Mouse (Mus musculus): ENCODE results near the gene Pacs2. TPM values are rescaled to one million over a fixed set of nuclear protein-coding genes. Genes with fewer than 3 reads are reported as not detected.
A peak's percentile ranks its signal among the peaks of the same experiment; 100 is the strongest.

Pacs2 gene
- 5.2 and 6.2 TPM in 2 replicates for polyA plus RNA-seq (2015; fragmentation: Nextera tagmentation; extraction: Ambion mirVana)

- peak; percentile 92 for ATAC-seq (ENCODE audit: low read depth)
- Histone ChIP-seq H3K9me3 (replicated peaks) (no peaks in the 10 kb centered on the region), H3K27me3 (no peaks in the 10 kb centered on the region), H3K36me3 (no peaks in the 10 kb centered on the region), H3K9ac (peak within 1 kb of the TSS; percentile 95), H3K4me1 (replicated peaks) (peaks cover 56% of the 10 kb centered on the region), H3K4me2 (peak within 1 kb of the TSS; percentile 99), H3K4me3 (replicated peaks) (peak within 1 kb of the TSS; percentile 93), H3K27ac (peak within 1 kb of the TSS; percentile 84)
- 5% methylated on average over 74 of the region's 85 CpGs for WGBS (ENCODE audit: insufficient replicate concordance)
- DNase-seq: peak; percentile 90
Measured at GRCm38 (mm10) chr12:113013604-113014558, at the start of gene Pacs2. Gene Pacs2 (plus strand): TSS chr12:113014508.

- Histone ChIP-seq H3K4me1 (replicated peaks) (no peaks in the 10 kb centered on the region), H3K27ac (no peak overlapping the region), H3K27me3 (no peaks in the 10 kb centered on the region), H3K9me3 (replicated peaks) (no peaks in the 10 kb centered on the region), H3K4me2 (no peak overlapping the region), H3K9ac (no peak overlapping the region), H3K36me3 (peaks cover 98% of the 10 kb centered on the region), H3K4me3 (replicated peaks) (no peak overlapping the region)
- WGBS (ENCODE audit: insufficient replicate concordance): 92% methylated on average over 13 of the region's 13 CpGs
- ATAC-seq (ENCODE audit: low read depth) (no peak), DNase-seq (no peak)
Measured at GRCm38 (mm10) chr12:112965783-112966182, 48.5 kb upstream of the Pacs2 start.

- Histone ChIP-seq H3K9me3 (replicated peaks) (no peaks in the 10 kb centered on the region), H3K36me3 (peaks cover 98% of the 10 kb centered on the region), H3K4me2 (no peak overlapping the region), H3K27ac (no peak overlapping the region), H3K4me3 (replicated peaks) (no peak overlapping the region), H3K4me1 (replicated peaks) (no peaks in the 10 kb centered on the region), H3K27me3 (no peaks in the 10 kb centered on the region), H3K9ac (no peak overlapping the region)
- WGBS (ENCODE audit: insufficient replicate concordance): 82% methylated on average over 8 of the region's 8 CpGs
- DNase-seq (no peak), ATAC-seq (ENCODE audit: low read depth) (no peak)
Measured at GRCm38 (mm10) chr12:112968943-112969342, 45.4 kb upstream of the Pacs2 start.

- no peaks in the 10 kb centered on the region for H3K4me1 ChIP-seq (replicated peaks)
- 53% methylated on average over 6 of the region's 6 CpGs for WGBS (ENCODE audit: insufficient replicate concordance)
- DNase-seq (no peak), ATAC-seq (ENCODE audit: low read depth) (no peak)
- no peak overlapping the region for H3K4me2 ChIP-seq
- H3K27ac ChIP-seq: no peak overlapping the region
- H3K4me3 ChIP-seq (replicated peaks): no peak overlapping the region
- no peak overlapping the region for H3K9ac ChIP-seq
- H3K36me3 ChIP-seq: peaks cover 98% of the 10 kb centered on the region
- no peaks in the 10 kb centered on the region for H3K9me3 ChIP-seq (replicated peaks)
- H3K27me3 ChIP-seq: no peaks in the 10 kb centered on the region
Measured at GRCm38 (mm10) chr12:112969616-112970015, 44.7 kb upstream of the Pacs2 start.

GRCm38 (mm10) chr12:112974736-112975135, 39.6 kb upstream of the Pacs2 start:
- WGBS (ENCODE audit: insufficient replicate concordance): 79% methylated on average over 9 of the region's 9 CpGs
- no peaks in the 10 kb centered on the region for H3K9me3 ChIP-seq (replicated peaks)
- DNase-seq (no peak), ATAC-seq (ENCODE audit: low read depth) (no peak)
- H3K9ac ChIP-seq: no peak overlapping the region
- peaks cover 25% of the 10 kb centered on the region for H3K4me1 ChIP-seq (replicated peaks)
- no peak overlapping the region for H3K27ac ChIP-seq
- peaks cover 76% of the 10 kb centered on the region for H3K36me3 ChIP-seq
- H3K4me2 ChIP-seq: no peak overlapping the region
- no peaks in the 10 kb centered on the region for H3K27me3 ChIP-seq
- H3K4me3 ChIP-seq (replicated peaks): no peak overlapping the region

- DNase-seq (peak; percentile 73), ATAC-seq (ENCODE audit: low read depth) (peak; percentile 91)
- H3K4me3 ChIP-seq (replicated peaks): peak within 1 kb of the TSS; percentile 75
- no peaks in the 10 kb centered on the region for H3K9me3 ChIP-seq (replicated peaks)
- WGBS (ENCODE audit: insufficient replicate concordance): 1% methylated on average over 69 of the region's 80 CpGs
- peak within 1 kb of the TSS; percentile 78 for H3K27ac ChIP-seq
- peak within 1 kb of the TSS; percentile 79 for H3K4me2 ChIP-seq
- H3K4me1 ChIP-seq (replicated peaks): peaks cover 25% of the 10 kb centered on the region
- H3K27me3 ChIP-seq: no peaks in the 10 kb centered on the region
- peak within 1 kb of the TSS; percentile 82 for H3K9ac ChIP-seq
- H3K36me3 ChIP-seq: peaks cover 76% of the 10 kb centered on the region
Measured at GRCm38 (mm10) chr12:112976371-112977073, 37.8 kb upstream of the Pacs2 start, which contains the start of gene Btbd6. Gene Btbd6 (plus strand): TSS chr12:112976482.

GRCm38 (mm10) chr12:112977156-112977555, 37.2 kb upstream of the Pacs2 start:
- Histone ChIP-seq H3K4me2 (peak overlapping the region; percentile 79), H3K9ac (peak overlapping the region; percentile 82), H3K27me3 (no peaks in the 10 kb centered on the region), H3K27ac (peak overlapping the region; percentile 78), H3K4me1 (replicated peaks) (peaks cover 25% of the 10 kb centered on the region), H3K9me3 (replicated peaks) (no peaks in the 10 kb centered on the region), H3K36me3 (peaks cover 76% of the 10 kb centered on the region), H3K4me3 (replicated peaks) (peak overlapping the region; percentile 75)
- DNase-seq: no peak
- 57% methylated on average over 12 of the region's 12 CpGs for WGBS (ENCODE audit: insufficient replicate concordance)
- 0 out of 2 replicates have a peak, but pooled peaks have one; percentile 1 for ATAC-seq (ENCODE audit: low read depth)

GRCm38 (mm10) chr12:112982031-112982430, 32.3 kb upstream of the Pacs2 start:
- no peak for DNase-seq
- no peak overlapping the region for H3K4me2 ChIP-seq
- H3K9ac ChIP-seq: no peak overlapping the region
- H3K4me3 ChIP-seq (replicated peaks): no peak overlapping the region
- H3K27ac ChIP-seq: no peak overlapping the region
- H3K36me3 ChIP-seq: peaks cover 93% of the 10 kb centered on the region
- H3K9me3 ChIP-seq (replicated peaks): no peaks in the 10 kb centered on the region
- no peaks in the 10 kb centered on the region for H3K27me3 ChIP-seq
- ATAC-seq (ENCODE audit: low read depth): no peak; the same call in 1 of the 2 replicates
- 80% methylated on average over 2 of the region's 2 CpGs for WGBS (ENCODE audit: insufficient replicate concordance)
- H3K4me1 ChIP-seq (replicated peaks): peaks cover 9% of the 10 kb centered on the region

- Histone ChIP-seq H3K27me3 (no peaks in the 10 kb centered on the region), H3K9ac (no peak overlapping the region), H3K4me3 (replicated peaks) (no peak overlapping the region), H3K4me2 (no peak overlapping the region), H3K36me3 (peaks cover 80% of the 10 kb centered on the region), H3K9me3 (replicated peaks) (no peaks in the 10 kb centered on the region), H3K27ac (no peak overlapping the region), H3K4me1 (replicated peaks) (0 out of 2 replicates have a peak, but pooled peaks cover 5% of the 10 kb centered on the region)
- DNase-seq: no peak
- ATAC-seq (ENCODE audit: low read depth): no peak
- 84% methylated on average over 6 of the region's 6 CpGs for WGBS (ENCODE audit: insufficient replicate concordance)
Measured at GRCm38 (mm10) chr12:112985346-112985745, 29.0 kb upstream of the Pacs2 start.

GRCm38 (mm10) chr12:112987877-112988276, 26.4 kb upstream of the Pacs2 start:
- H3K27ac ChIP-seq: no peak overlapping the region
- DNase-seq (no peak), ATAC-seq (ENCODE audit: low read depth) (no peak)
- H3K9me3 ChIP-seq (replicated peaks): no peaks in the 10 kb centered on the region
- no peak overlapping the region for H3K4me2 ChIP-seq
- peaks cover 73% of the 10 kb centered on the region for H3K36me3 ChIP-seq
- peaks cover 18% of the 10 kb centered on the region for H3K4me1 ChIP-seq (replicated peaks)
- no peak overlapping the region for H3K4me3 ChIP-seq (replicated peaks)
- H3K27me3 ChIP-seq: no peaks in the 10 kb centered on the region
- WGBS (ENCODE audit: insufficient replicate concordance): 66% methylated on average over 6 of the region's 6 CpGs
- no peak overlapping the region for H3K9ac ChIP-seq

- ATAC-seq (ENCODE audit: low read depth) (no peak), DNase-seq (no peak)
- peaks cover 62% of the 10 kb centered on the region for H3K36me3 ChIP-seq
- H3K4me2 ChIP-seq: no peak overlapping the region
- H3K4me3 ChIP-seq (replicated peaks): no peak overlapping the region
- H3K9ac ChIP-seq: no peak overlapping the region
- no peaks in the 10 kb centered on the region for H3K27me3 ChIP-seq
- no peaks in the 10 kb centered on the region for H3K9me3 ChIP-seq (replicated peaks)
- H3K4me1 ChIP-seq (replicated peaks): peaks cover 34% of the 10 kb centered on the region
- no peak overlapping the region; the same call in 1 of the 2 replicates for H3K27ac ChIP-seq
- 58% methylated on average over 5 of the region's 5 CpGs for WGBS (ENCODE audit: insufficient replicate concordance)
Measured at GRCm38 (mm10) chr12:112990706-112991405, 23.5 kb upstream of the Pacs2 start.

All from liver, embryonic 13.5 days (tissue).